Mouse (Mus musculus): ENCODE results near the gene Ppp1ca. TPM values are rescaled to one million over a fixed set of nuclear protein-coding genes. Genes with fewer than 3 reads are reported as not detected.

The Ppp1ca gene
- total and polyA plus RNA-seq, 3 experiments: 272 to 406 (median 313) TPM

DNA sequence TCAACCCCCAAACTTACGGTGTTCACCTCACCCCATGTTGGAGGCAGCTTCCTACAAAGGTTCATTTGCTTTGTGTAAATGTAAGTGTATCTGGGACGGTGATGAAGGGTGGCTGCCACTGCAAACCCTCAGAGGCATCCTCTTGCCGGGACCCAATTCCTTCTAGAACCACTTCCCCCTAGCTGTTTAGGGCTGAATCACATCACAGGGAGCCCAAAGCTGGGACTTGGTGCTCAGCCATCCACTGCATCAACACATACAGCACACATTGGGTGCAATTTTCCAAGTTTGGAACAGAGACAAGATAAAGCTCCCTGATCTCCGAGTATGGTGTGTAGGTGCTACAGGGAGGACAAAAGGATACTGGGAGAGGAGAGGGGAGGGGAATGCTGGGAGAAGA lies 13.0 kb downstream of the Ppp1ca start:
- no peak overlapping the region for H3K9ac ChIP-seq (ENCODE audit: low read depth, low read length)
- intact Hi-C loops (cut with DNase I): loop anchor here (5.0 kb wide), 3 partner anchors 37 to 108 kb away; partner anchors contain the start of genes Aip, Cdk2ap2 and Pitpnm1
- peaks cover 10% of the 10 kb centered on the region for H3K4me1 ChIP-seq (ENCODE audit: control insufficient read depth, insufficient read depth, low read length)
- whole genome bisulfite sequencing: 70% methylated on average over 4 of the region's 4 CpGs
- H3K36me3 ChIP-seq (ENCODE audit: control insufficient read depth, insufficient read depth, low read length): no peaks in the 10 kb centered on the region
- H3K27me3 ChIP-seq (ENCODE audit: control insufficient read depth, insufficient read depth, low read length): no peaks in the 10 kb centered on the region
- TF ChIP-seq EP300 (IDR thresholded peaks at IDR 0.05; ENCODE audit: insufficient read depth, low read depth, low read length): no peak
- TF ChIP-seq CTCF (IDR thresholded peaks at IDR 0.05): 0 out of 2 replicates have a peak, but pooled peaks have one; percentile 10
- DNase-seq: no peak
- H3K27ac ChIP-seq: no peak overlapping the region
- H3K79me2 ChIP-seq (replicated peaks; ENCODE audit: control insufficient read depth, insufficient read depth, low read length): no peaks in the 10 kb centered on the region
- H3K4me3 ChIP-seq: no peak overlapping the region

DNA sequence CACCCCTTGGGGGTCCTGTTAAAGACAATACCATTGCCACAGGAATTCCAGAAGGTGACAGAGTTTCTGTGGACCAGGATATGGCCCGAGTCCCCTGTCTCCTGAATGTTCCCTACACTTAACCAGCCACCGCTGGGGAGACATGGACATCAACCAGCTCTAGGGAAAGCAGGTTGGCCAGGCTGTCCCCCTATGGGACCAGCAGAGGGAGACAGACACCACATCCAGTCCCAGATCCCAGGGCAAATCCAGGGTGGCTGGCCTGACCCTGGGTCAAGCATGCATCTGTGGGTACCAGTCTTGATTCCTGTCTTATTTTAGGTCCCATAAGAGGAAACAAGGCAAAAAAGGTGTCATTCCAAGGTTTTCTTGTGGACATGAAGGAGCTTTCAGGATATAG lies 15.1 kb downstream of the Ppp1ca start:
- DNase-seq: peak; percentile 76 to 78
- WGBS: 4% methylated on average over 2 of the region's 2 CpGs
- Histone ChIP-seq H3K4me3 (no peak overlapping the region), H3K27me3 (ENCODE audit: control insufficient read depth, insufficient read depth, low read length) (no peaks in the 10 kb centered on the region), H3K36me3 (ENCODE audit: control insufficient read depth, insufficient read depth, low read length) (no peaks in the 10 kb centered on the region), H3K4me1 (ENCODE audit: control insufficient read depth, insufficient read depth, low read length) (peaks cover 5% of the 10 kb centered on the region), H3K9ac (ENCODE audit: low read depth, low read length) (no peak overlapping the region), H3K79me2 (replicated peaks; ENCODE audit: control insufficient read depth, insufficient read depth, low read length) (no peaks in the 10 kb centered on the region), H3K27ac (no peak overlapping the region)
- TF ChIP-seq CTCF (IDR thresholded peaks at IDR 0.05): no peak; the same call in none of the 2 replicates
- peak; percentile 98 for TF ChIP-seq EP300 (IDR thresholded peaks at IDR 0.05; ENCODE audit: insufficient read depth, low read depth, low read length)
- intact Hi-C loops (cut with DNase I): loop anchor here (1.0 to 5.0 kb wide), 3 partner anchors 21 to 100 kb away; partner anchors contain the start of gene Grk2

DNA sequence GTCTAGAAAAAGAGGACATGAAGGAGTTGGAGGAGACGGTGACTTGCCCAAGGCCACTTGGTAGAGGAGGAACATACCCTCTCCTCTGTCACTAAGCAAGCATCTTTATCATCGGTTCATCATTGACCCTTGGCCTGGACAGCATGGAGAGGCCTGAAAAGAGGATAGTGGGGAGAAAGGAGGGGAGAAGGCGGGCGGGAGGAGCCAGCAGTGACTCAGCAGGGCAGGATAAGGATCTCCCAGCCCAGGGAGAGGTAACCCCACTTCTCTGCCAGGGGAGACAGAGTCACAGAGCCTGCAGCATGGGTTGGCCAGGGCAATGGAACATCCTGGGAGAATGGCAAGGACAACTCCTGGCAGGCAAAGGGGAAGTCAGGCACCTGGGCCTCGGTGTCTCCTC lies 16.7 kb downstream of the Ppp1ca start:
- Histone ChIP-seq H3K79me2 (replicated peaks; ENCODE audit: control insufficient read depth, insufficient read depth, low read length) (no peaks in the 10 kb centered on the region), H3K27ac (no peak overlapping the region), H3K9ac (ENCODE audit: low read depth, low read length) (no peak overlapping the region), H3K36me3 (ENCODE audit: control insufficient read depth, insufficient read depth, low read length) (no peaks in the 10 kb centered on the region), H3K4me3 (no peak overlapping the region), H3K4me1 (ENCODE audit: control insufficient read depth, insufficient read depth, low read length) (no peaks in the 10 kb centered on the region; the same call in 1 of the 2 replicates), H3K27me3 (ENCODE audit: control insufficient read depth, insufficient read depth, low read length) (no peaks in the 10 kb centered on the region)
- 87% methylated on average over 5 of the region's 5 CpGs for WGBS
- TF ChIP-seq POLR2A (IDR thresholded peaks at IDR 0.05; ENCODE audit: insufficient read depth, low read depth, low read length): no peak
- no peak for TF ChIP-seq CTCF (IDR thresholded peaks at IDR 0.05)
- no peak for TF ChIP-seq EP300 (IDR thresholded peaks at IDR 0.05; ENCODE audit: insufficient read depth, low read depth, low read length)
- intact Hi-C loops (cut with DNase I): loop anchor here (5.0 kb wide), 1 partner anchor 34 kb away; no protein-coding TSS in a partner anchor
- no peak for DNase-seq

DNA sequence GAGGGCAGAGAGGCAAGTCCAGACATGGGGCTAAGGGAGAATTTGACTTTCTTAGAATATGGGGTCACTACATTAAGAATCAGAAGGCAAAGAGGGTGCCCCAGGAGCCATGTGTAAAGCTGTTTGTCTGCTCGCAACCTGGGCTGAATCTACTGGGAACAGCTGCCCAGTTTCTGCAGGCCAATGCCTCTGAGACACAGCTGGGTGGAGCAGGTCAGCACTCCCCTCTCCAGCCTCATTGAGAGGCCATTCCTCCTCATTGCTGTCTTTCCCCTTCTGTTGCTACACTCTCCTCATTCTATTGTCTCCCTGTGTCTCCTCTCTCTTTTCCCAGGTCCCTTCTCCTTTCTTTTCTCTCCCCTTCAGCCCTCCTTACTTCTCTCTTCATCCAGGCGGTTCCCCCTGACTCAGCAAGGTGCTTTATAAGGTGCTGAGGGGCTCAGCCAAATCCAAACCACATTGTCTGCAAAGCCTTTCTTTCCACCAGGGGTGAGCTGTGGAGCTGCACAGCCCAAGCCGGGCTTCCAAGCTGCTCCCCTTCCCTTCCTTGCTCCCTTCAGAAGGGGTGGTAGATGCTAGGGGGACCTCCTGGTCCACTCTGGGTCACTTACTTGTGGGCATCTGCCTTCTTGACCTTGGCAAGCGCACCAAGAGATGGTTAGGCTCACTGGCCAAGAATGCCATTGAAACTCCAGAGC lies 20.2 kb downstream of the Ppp1ca start:
- Histone ChIP-seq H3K36me3 (ENCODE audit: control insufficient read depth, insufficient read depth, low read length) (no peaks in the 10 kb centered on the region), H3K27me3 (ENCODE audit: control insufficient read depth, insufficient read depth, low read length) (no peaks in the 10 kb centered on the region), H3K4me3 (no peak overlapping the region), H3K27ac (no peak overlapping the region), H3K79me2 (replicated peaks; ENCODE audit: control insufficient read depth, insufficient read depth, low read length) (no peaks in the 10 kb centered on the region), H3K4me1 (ENCODE audit: control insufficient read depth, insufficient read depth, low read length) (peaks cover 8% of the 10 kb centered on the region), H3K9ac (ENCODE audit: low read depth, low read length) (no peak overlapping the region)
- DNase-seq: no peak
- intact Hi-C loops (cut with DNase I): no loop called here
- no peak for TF ChIP-seq POLR2A (IDR thresholded peaks at IDR 0.05; ENCODE audit: insufficient read depth, low read depth, low read length)
- TF ChIP-seq EP300 (IDR thresholded peaks at IDR 0.05; ENCODE audit: insufficient read depth, low read depth, low read length): no peak
- no peak for TF ChIP-seq CTCF (IDR thresholded peaks at IDR 0.05)
- 75% methylated on average over 4 of the region's 4 CpGs for whole genome bisulfite sequencing

DNA sequence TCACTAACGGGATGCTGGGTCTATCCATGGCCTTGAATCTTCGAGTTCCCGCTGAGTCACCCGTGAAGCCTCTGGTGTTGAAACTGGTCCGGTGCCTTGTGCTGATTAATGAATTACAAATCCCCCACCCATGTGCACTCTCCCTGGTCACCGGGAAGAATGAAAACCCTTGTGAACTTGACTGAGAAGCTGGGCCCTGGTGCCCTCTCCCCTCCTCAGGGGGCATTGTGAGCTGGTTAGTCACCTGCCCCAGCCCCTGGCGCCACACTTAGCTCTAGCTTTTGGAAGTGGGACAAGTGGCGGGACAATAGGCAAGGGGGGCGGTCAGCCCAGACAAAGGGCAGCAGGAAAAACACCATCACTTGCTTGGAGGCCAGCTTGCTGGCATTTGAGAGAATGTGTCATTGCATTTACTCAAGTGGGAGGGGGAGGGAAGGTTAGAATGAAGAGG lies 21.7 kb downstream of the Ppp1ca start:
- Histone ChIP-seq H3K79me2 (replicated peaks; ENCODE audit: control insufficient read depth, insufficient read depth, low read length) (no peaks in the 10 kb centered on the region), H3K9ac (ENCODE audit: low read depth, low read length) (no peak overlapping the region), H3K4me3 (no peak overlapping the region), H3K27me3 (ENCODE audit: control insufficient read depth, insufficient read depth, low read length) (no peaks in the 10 kb centered on the region), H3K36me3 (ENCODE audit: control insufficient read depth, insufficient read depth, low read length) (no peaks in the 10 kb centered on the region), H3K27ac (no peak overlapping the region), H3K4me1 (ENCODE audit: control insufficient read depth, insufficient read depth, low read length) (peaks cover 8% of the 10 kb centered on the region)
- no peak for TF ChIP-seq EP300 (IDR thresholded peaks at IDR 0.05; ENCODE audit: insufficient read depth, low read depth, low read length)
- TF ChIP-seq POLR2A (IDR thresholded peaks at IDR 0.05; ENCODE audit: insufficient read depth, low read depth, low read length): no peak
- no peak for TF ChIP-seq CTCF (IDR thresholded peaks at IDR 0.05)
- no peak for DNase-seq
- WGBS: 18% methylated on average over 9 of the region's 9 CpGs
- intact Hi-C loops (cut with DNase I): no loop called here

DNA sequence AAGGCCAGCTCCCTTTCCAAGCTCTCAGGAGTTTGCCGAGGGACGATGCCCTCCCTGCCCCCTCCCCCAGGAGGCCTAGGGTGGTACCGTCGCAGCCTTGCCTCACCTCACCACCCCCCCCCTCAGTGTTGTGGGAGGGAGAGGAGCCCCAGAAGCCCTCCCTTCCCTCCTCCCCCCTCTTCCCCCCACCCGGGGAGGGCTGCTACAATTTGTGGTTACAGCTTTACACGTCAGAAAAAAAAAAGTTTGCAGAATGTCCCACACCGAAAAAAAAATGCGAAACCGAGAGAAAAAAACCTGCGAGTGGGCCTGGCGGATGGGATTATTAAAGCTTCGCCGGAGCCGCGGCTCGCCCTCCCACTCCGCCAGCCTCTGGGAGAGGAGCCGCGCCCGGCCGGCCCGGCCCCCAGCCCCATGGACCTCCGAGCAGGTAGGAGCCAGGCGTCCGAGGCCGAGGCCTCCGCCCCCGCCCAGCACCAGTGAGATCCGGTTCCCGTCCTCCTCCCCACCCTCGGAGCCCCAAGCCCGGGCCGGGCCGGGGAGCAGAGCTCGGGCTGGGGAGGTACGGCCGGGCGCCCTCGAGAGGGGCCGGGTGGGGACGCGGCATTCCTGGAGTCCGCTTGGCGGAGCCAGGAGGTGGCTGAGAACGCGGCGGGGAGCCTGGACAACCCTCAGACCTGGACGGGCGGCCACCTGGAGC lies 22.4 kb downstream of the Ppp1ca start, which contains the start of the genes Clcf1 and AC109138.7:
Gene Clcf1, plus strand, starts transcription at position 168 of the 700 bp plus-strand sequence.
Gene AC109138.7, plus strand, starts transcription at position 287 of the 700 bp plus-strand sequence.
- TF ChIP-seq EP300 (IDR thresholded peaks at IDR 0.05; ENCODE audit: insufficient read depth, low read depth, low read length): no peak
- TF ChIP-seq CTCF (IDR thresholded peaks at IDR 0.05): no peak
- no peak for TF ChIP-seq POLR2A (IDR thresholded peaks at IDR 0.05; ENCODE audit: insufficient read depth, low read depth, low read length)

More for the DNA sequence above, 22.4 kb downstream of the Ppp1ca start, which contains the start of the genes Clcf1 and AC109138.7:
- H3K4me1 ChIP-seq (ENCODE audit: control insufficient read depth, insufficient read depth, low read length): peaks cover 8% of the 10 kb centered on the region
- no peaks in the 10 kb centered on the region for H3K27me3 ChIP-seq (ENCODE audit: control insufficient read depth, insufficient read depth, low read length)
- intact Hi-C loops (cut with DNase I): no loop called here
- peak within 1 kb of the TSS; percentile 72 for H3K4me3 ChIP-seq
- DNase-seq: peak; percentile 73 to 77
- H3K36me3 ChIP-seq (ENCODE audit: control insufficient read depth, insufficient read depth, low read length): no peaks in the 10 kb centered on the region
- peak within 1 kb of the TSS; percentile 97 for H3K9ac ChIP-seq (ENCODE audit: low read depth, low read length)
- H3K79me2 ChIP-seq (replicated peaks; ENCODE audit: control insufficient read depth, insufficient read depth, low read length): no peaks in the 10 kb centered on the region
- 2% methylated on average over 48 of the region's 49 CpGs for WGBS
- peak within 1 kb of the TSS; percentile 71 for H3K27ac ChIP-seq

All from heart, adult 2 months (tissue).